Mouse (Mus musculus) urinary bladder, adult 18-20 months (tissue): ENCODE measurements around the gene Lrfn1.

ENCODE experiments used
- DNase-seq, 2 experiments: peaks; one replicate each; pipeline ENCODE4 v3.0.0; 2022; ENCODE audit warnings: low spot score in 2 of 2, mixed read lengths in 2 of 2

The Lrfn1 gene

GRCm38 (mm10) chr7:28451531-28452360, at the start of gene Lrfn1:
Lrfn1 (plus strand) TSS chr7:28451980.
- no peak for DNase-seq

GRCm38 (mm10) chr7:28410841-28411475, 40.8 kb upstream of the Lrfn1 start:
- peak in 1 of 2 experiments; percentile 63 for DNase-seq

GRCm38 (mm10) chr7:28412826-28413225, 39.0 kb upstream of the Lrfn1 start:
- no peak for DNase-seq

GRCm38 (mm10) chr7:28417368-28417767, 34.4 kb upstream of the Lrfn1 start:
- no peak for DNase-seq

- DNase-seq: peak in 1 of 2 experiments; percentile 52
Observed at GRCm38 (mm10) chr7:28418096-28418670, 33.6 kb upstream of the Lrfn1 start.

- no peak for DNase-seq
Observed at GRCm38 (mm10) chr7:28419416-28419815, 32.4 kb upstream of the Lrfn1 start.

GRCm38 (mm10) chr7:28423018-28423417, 28.8 kb upstream of the Lrfn1 start:
- DNase-seq: no peak

GRCm38 (mm10) chr7:28427738-28428137, 24.0 kb upstream of the Lrfn1 start:
- DNase-seq: no peak

GRCm38 (mm10) chr7:28430512-28430911, 21.3 kb upstream of the Lrfn1 start:
- no peak for DNase-seq

- DNase-seq: no peak
Observed at GRCm38 (mm10) chr7:28432252-28432651, 19.5 kb upstream of the Lrfn1 start.

- peak in 1 of 2 experiments; percentile 23 for DNase-seq
Observed at GRCm38 (mm10) chr7:28435660-28436259, 16.0 kb upstream of the Lrfn1 start.

GRCm38 (mm10) chr7:28436271-28436904, 15.4 kb upstream of the Lrfn1 start:
- peak; percentile 99 to 100 for DNase-seq

- peak in 1 of 2 experiments; percentile 63 for DNase-seq
Observed at GRCm38 (mm10) chr7:28436932-28437570, 14.7 kb upstream of the Lrfn1 start, which contains the start of gene Gmfg. Gmfg (plus strand) TSS chr7:28437447.

- DNase-seq: no peak
Observed at GRCm38 (mm10) chr7:28437964-28438363, 13.8 kb upstream of the Lrfn1 start.

GRCm38 (mm10) chr7:28438771-28439170, 13.0 kb upstream of the Lrfn1 start:
- no peak for DNase-seq

- DNase-seq: peak in 1 of 2 experiments; percentile 16
Observed at GRCm38 (mm10) chr7:28440739-28441138, 11.0 kb upstream of the Lrfn1 start.

GRCm38 (mm10) chr7:28441776-28442485, 9.8 kb upstream of the Lrfn1 start:
- DNase-seq: no peak

- DNase-seq: no peak
Observed at GRCm38 (mm10) chr7:28442688-28443087, 9.1 kb upstream of the Lrfn1 start.

- no peak for DNase-seq
Observed at GRCm38 (mm10) chr7:28444344-28444974, 7.3 kb upstream of the Lrfn1 start.

- peak; percentile 50 to 84 for DNase-seq
Observed at GRCm38 (mm10) chr7:28446446-28446845, 5.3 kb upstream of the Lrfn1 start.
